In genomic region chr11:112587386-112587785, GRCm38 (mm10) we compare ENCODE assay signal across 32 mouse cellular contexts.
"Had no signal": no experiment of that assay in that cellular context is flagged by ENCODE, and none has a peak within 500 bp of the region (broad histone marks: within the 10 kb centered on the region; RNA-seq: fewer than 3 reads in every experiment).

No protein-coding gene starts in this region.

- H3K9ac ChIP-seq: limb, embryonic 12.5 days; limb, embryonic 13.5 days; limb, embryonic 15.5 days; liver, embryonic 12.5 days; liver, embryonic 13.5 days; liver, embryonic 14.5 days; liver, embryonic 15.5 days; liver, postnatal 0 days; lung, embryonic 14.5 days; lung, embryonic 15.5 days; midbrain, embryonic 12.5 days; midbrain, embryonic 13.5 days; midbrain, embryonic 15.5 days; neural tube, embryonic 12.5 days had no signal

- H3K36me3 ChIP-seq: limb, embryonic 12.5 days; limb, embryonic 13.5 days; limb, embryonic 15.5 days; liver, embryonic 12.5 days; liver, embryonic 13.5 days; liver, embryonic 15.5 days; lung, embryonic 15.5 days; midbrain, embryonic 12.5 days; midbrain, embryonic 13.5 days; midbrain, embryonic 15.5 days; neural tube, embryonic 12.5 days had no signal

- H3K9me3 ChIP-seq: limb, embryonic 10.5 days; limb, embryonic 15.5 days; lung, embryonic 15.5 days; midbrain, embryonic 13.5 days; midbrain, embryonic 15.5 days; neural tube, embryonic 12.5 days had no signal

- H3K27ac ChIP-seq: limb, embryonic 10.5 days; limb, embryonic 12.5 days; liver, embryonic 12.5 days; liver, embryonic 13.5 days; liver, embryonic 14.5 days; liver, embryonic 15.5 days; macrophage; midbrain, embryonic 10.5 days; midbrain, embryonic 12.5 days; midbrain, embryonic 13.5 days; midbrain, embryonic 15.5 days; neural tube, embryonic 12.5 days had no signal

- H3K4me1 ChIP-seq: limb, embryonic 13.5 days; limb, embryonic 15.5 days; liver, embryonic 12.5 days; liver, embryonic 13.5 days; liver, embryonic 15.5 days; lung, embryonic 15.5 days; megakaryocyte, embryonic 14.5 days had no signal

- ATAC-seq: liver, embryonic 12.5 days; liver, postnatal 0 days; lung, postnatal 0 days; midbrain, embryonic 13.5 days; midbrain, embryonic 15.5 days; midbrain, embryonic 16.5 days had no signal

- H3K4me2 ChIP-seq: limb, embryonic 12.5 days; limb, embryonic 13.5 days; limb, embryonic 15.5 days; liver, embryonic 11.5 days; liver, embryonic 12.5 days; liver, embryonic 13.5 days; liver, embryonic 15.5 days; lung, embryonic 14.5 days; lung, embryonic 15.5 days; midbrain, embryonic 11.5 days; midbrain, embryonic 12.5 days; midbrain, embryonic 13.5 days; midbrain, embryonic 15.5 days; neural tube, embryonic 12.5 days had no signal

- DNase-seq: left cerebral cortex, postnatal 4 days; liver; liver, embryonic 13.5 days; liver, postnatal 0 days; lung, adult 18-20 months; lung, adult 2 months; lung, postnatal 10 days; lung, postnatal 14 days; lung, postnatal 36 days; lung, postnatal 4 days; midbrain, embryonic 14.5 days had no signal

- H3K4me3 ChIP-seq: limb, embryonic 10.5 days; limb, embryonic 12.5 days; limb, embryonic 13.5 days; limb, embryonic 15.5 days; liver, embryonic 12.5 days; liver, embryonic 13.5 days; liver, embryonic 15.5 days; lung, embryonic 15.5 days; megakaryocyte, embryonic 14.5 days; midbrain, embryonic 10.5 days; midbrain, embryonic 12.5 days; midbrain, embryonic 13.5 days; midbrain, embryonic 15.5 days; myocyte; neural tube, embryonic 12.5 days had no signal

- H3K27me3 ChIP-seq: limb, embryonic 12.5 days; limb, embryonic 15.5 days; liver, embryonic 12.5 days; liver, embryonic 13.5 days; liver, embryonic 15.5 days; lung, embryonic 15.5 days; megakaryocyte, embryonic 14.5 days; midbrain, embryonic 12.5 days; midbrain, embryonic 13.5 days; midbrain, embryonic 15.5 days; neural tube, embryonic 12.5 days had no signal
